Mouse (Mus musculus): ENCODE measurements at regions not wholly inside any gene's neighbourhood (a gene's known extent, or its start where the extent isn't known, plus 50 kb on each side); places are given as distances from the start of the nearest gene placed in this dataset.

- peak; percentile 75 for DNase-seq
Measured at GRCm38 (mm10) chrX:152918212-152918611, 88.1 kb upstream of the Usp51 start.

- DNase-seq = no peak
Measured at GRCm38 (mm10) chrX:152926991-152927390, 79.3 kb upstream of the Usp51 start.

DNA sequence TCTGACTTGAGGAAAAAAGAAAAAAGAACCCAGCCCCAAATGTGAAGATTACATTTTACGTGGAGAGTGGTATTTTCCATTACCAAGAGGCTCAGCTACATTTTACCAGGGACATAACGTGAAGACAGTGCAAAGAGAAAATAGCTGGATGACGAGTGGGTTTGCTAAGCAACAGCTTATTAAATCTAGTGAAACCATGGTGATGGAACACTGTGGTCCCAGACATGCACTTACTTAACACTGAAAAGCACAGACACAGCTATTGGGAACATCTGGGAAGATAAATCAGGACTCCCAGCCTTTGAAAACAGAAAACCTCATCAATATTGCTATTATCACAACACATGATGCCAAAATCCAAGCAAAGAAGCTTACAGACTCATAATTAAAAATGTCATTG, 60.1 kb upstream of the Usp51 start:
- no peak for DNase-seq
